Mouse (Mus musculus) midbrain, embryonic 10.5 days (tissue): ENCODE data around the gene Pigm. TPM values are rescaled to one million over a fixed set of nuclear protein-coding genes. Genes with fewer than 3 reads are reported as not detected.

Experiments
- DNase-seq: peaks from one replicate; pipeline ENCODE4 v3.0.0-alpha.2; 2017; ENCODE audit warnings: low spot score
- H3K27ac ChIP-seq: fragments of 300-500 bp; sonication (generic); replicated peaks from 2 replicates; pipeline ENCODE4 v1.5.1; 2016; ENCODE audit warnings: mild to moderate bottlenecking
- H3K27me3 ChIP-seq: fragments of 300-500 bp; sonication (generic); 2 replicates; pipeline ENCODE4 v1.6.1; 2016; ENCODE audit warnings: low read depth, mild to moderate bottlenecking; ENCODE audit not compliant: poor library complexity, severe bottlenecking
- H3K36me3 ChIP-seq: fragments of 300-500 bp; sonication (generic); 2 replicates; pipeline ENCODE4 v1.6.1; 2016; ENCODE audit warnings: mild to moderate bottlenecking, moderate library complexity
- H3K4me1 ChIP-seq: fragments of 300-500 bp; sonication (generic); 2 replicates; pipeline ENCODE4 v1.6.1; 2016
- H3K4me3 ChIP-seq: fragments of 300-500 bp; sonication (generic); 2 replicates; pipeline ENCODE4 v1.5.1; 2016; ENCODE audit warnings: mild to moderate bottlenecking, moderate library complexity
- H3K9me3 ChIP-seq: fragments of 300-500 bp; sonication (generic); replicated peaks from 2 replicates; pipeline ENCODE4 v1.6.1; 2016; ENCODE audit warnings: mild to moderate bottlenecking
- WGBS: fragments of 180-500 bp; shearing (Covaris S2); methylation state at CpG from one replicate; pipeline ENCODE4 v1.1.7; 2016; 5-methylcytosine and 5-hydroxymethylcytosine counted together
- polyA plus RNA-seq: library from polyadenylated mRNA; unstranded; fragments of >200 nt; fragmentation: Nextera tagmentation; extraction: Ambion mirVana; gene quantifications from 2 replicates; pipeline ENCODE4 v1.2.1, GENCODE M21; 2016

Pigm gene
- polyA plus RNA-seq, 1 experiment from 2014 or later, result 9.3 TPM

- H3K9me3 ChIP-seq, result no peaks in the 10 kb centered on the region
- H3K36me3 ChIP-seq, result no peaks in the 10 kb centered on the region
- peak within 1 kb of the TSS; percentile 76 for H3K27ac ChIP-seq
- peak within 1 kb of the TSS; percentile 68 for H3K4me3 ChIP-seq
- 1% methylated on average over 37 of the region's 38 CpGs for WGBS
- peak; percentile 90 for DNase-seq
- peaks cover 42% of the 10 kb centered on the region for H3K4me1 ChIP-seq
- H3K27me3 ChIP-seq, result peaks cover 69% of the 10 kb centered on the region
These were observed 35.5 kb upstream of the Pigm start, which contains the start of gene Kcnj10 for GRCm38 (mm10) chr1:172340729-172341321. Gene Kcnj10, plus strand, starts transcription at chr1:172341210.

GRCm38 (mm10) chr1:172341386-172341785 is 35.0 kb upstream of the Pigm start:
- H3K9me3 ChIP-seq, result no peaks in the 10 kb centered on the region
- no peaks in the 10 kb centered on the region for H3K36me3 ChIP-seq
- peaks cover 65% of the 10 kb centered on the region for H3K27me3 ChIP-seq
- WGBS, result 28% methylated on average over 10 of the region's 10 CpGs
- no peak for DNase-seq
- H3K27ac ChIP-seq, result peak overlapping the region; percentile 76
- H3K4me3 ChIP-seq, result peak overlapping the region; percentile 68
- H3K4me1 ChIP-seq, result peaks cover 42% of the 10 kb centered on the region

GRCm38 (mm10) chr1:172342729-172343128 is 33.6 kb upstream of the Pigm start:
- DNase-seq, result no peak
- Histone ChIP-seq H3K9me3 (no peaks in the 10 kb centered on the region), H3K36me3 (no peaks in the 10 kb centered on the region), H3K27ac (peak overlapping the region; percentile 52), H3K27me3 (peaks cover 69% of the 10 kb centered on the region), H3K4me3 (no peak overlapping the region; the same call in 1 of the 2 replicates), H3K4me1 (peaks cover 44% of the 10 kb centered on the region)
- WGBS, result 96% methylated on average over 3 of the region's 3 CpGs

- Histone ChIP-seq H3K27ac (peak overlapping the region; percentile 69), H3K36me3 (no peaks in the 10 kb centered on the region), H3K4me3 (no peak overlapping the region), H3K9me3 (no peaks in the 10 kb centered on the region), H3K4me1 (peaks cover 53% of the 10 kb centered on the region), H3K27me3 (peaks cover 58% of the 10 kb centered on the region)
- DNase-seq, result no peak
- 52% methylated on average over 3 of the region's 3 CpGs for WGBS
These were observed 32.4 kb upstream of the Pigm start for GRCm38 (mm10) chr1:172343914-172344313.

- H3K4me1 ChIP-seq, result peaks cover 62% of the 10 kb centered on the region
- H3K9me3 ChIP-seq, result no peaks in the 10 kb centered on the region
- H3K27me3 ChIP-seq, result peaks cover 51% of the 10 kb centered on the region
These were observed 31.5 kb upstream of the Pigm start for GRCm38 (mm10) chr1:172344820-172345219.

DNA sequence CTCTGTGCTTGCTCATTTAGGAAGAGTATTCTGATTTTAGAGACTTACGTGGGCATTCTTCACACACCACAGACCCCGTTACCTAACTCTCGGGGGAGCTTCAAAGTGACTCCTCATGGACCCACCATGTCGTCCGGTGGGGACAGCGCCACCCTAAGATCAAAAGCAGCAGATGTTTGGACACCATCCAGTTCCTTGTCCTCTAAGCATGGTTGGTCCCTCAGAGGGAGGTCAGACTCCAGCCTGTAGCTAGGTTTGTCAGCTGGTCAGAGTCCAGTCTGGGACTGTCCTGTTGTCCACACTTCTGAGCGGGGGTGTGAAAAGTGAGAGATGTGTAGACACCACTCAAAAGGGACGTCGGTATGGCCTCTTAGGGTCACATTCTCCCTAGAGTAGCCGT is 29.6 kb upstream of the Pigm start:
- WGBS, result 90% methylated on average over 10 of the region's 10 CpGs
- no peaks in the 10 kb centered on the region for H3K9me3 ChIP-seq
- peaks cover 65% of the 10 kb centered on the region for H3K4me1 ChIP-seq
- DNase-seq, result no peak
- H3K4me3 ChIP-seq, result no peak overlapping the region
- peaks cover 51% of the 10 kb centered on the region for H3K27me3 ChIP-seq
- peak overlapping the region; percentile 98 for H3K27ac ChIP-seq
- H3K36me3 ChIP-seq, result no peaks in the 10 kb centered on the region

More at GRCm38 (mm10) chr1:172344820-172345219, 31.5 kb upstream of the Pigm start:
- H3K27ac ChIP-seq, result no peak overlapping the region
- DNase-seq, result no peak
- no peaks in the 10 kb centered on the region for H3K36me3 ChIP-seq
- 88% methylated on average over 7 of the region's 7 CpGs for WGBS
- no peak overlapping the region for H3K4me3 ChIP-seq

GRCm38 (mm10) chr1:172347382-172347781 is 29.0 kb upstream of the Pigm start:
- Histone ChIP-seq H3K4me1 (peaks cover 66% of the 10 kb centered on the region), H3K36me3 (no peaks in the 10 kb centered on the region), H3K4me3 (no peak overlapping the region), H3K27me3 (peaks cover 51% of the 10 kb centered on the region), H3K9me3 (no peaks in the 10 kb centered on the region), H3K27ac (peak overlapping the region; percentile 98)
- DNase-seq, result no peak
- 91% methylated on average over 12 of the region's 12 CpGs for WGBS

GRCm38 (mm10) chr1:172349504-172349903 is 26.8 kb upstream of the Pigm start:
- no peak for DNase-seq
- Histone ChIP-seq H3K9me3 (no peaks in the 10 kb centered on the region), H3K27ac (peak overlapping the region; percentile 98), H3K4me3 (peak overlapping the region; percentile 41), H3K4me1 (peaks cover 71% of the 10 kb centered on the region), H3K27me3 (peaks cover 55% of the 10 kb centered on the region), H3K36me3 (no peaks in the 10 kb centered on the region)
- 41% methylated on average over 5 of the region's 5 CpGs for WGBS

DNA sequence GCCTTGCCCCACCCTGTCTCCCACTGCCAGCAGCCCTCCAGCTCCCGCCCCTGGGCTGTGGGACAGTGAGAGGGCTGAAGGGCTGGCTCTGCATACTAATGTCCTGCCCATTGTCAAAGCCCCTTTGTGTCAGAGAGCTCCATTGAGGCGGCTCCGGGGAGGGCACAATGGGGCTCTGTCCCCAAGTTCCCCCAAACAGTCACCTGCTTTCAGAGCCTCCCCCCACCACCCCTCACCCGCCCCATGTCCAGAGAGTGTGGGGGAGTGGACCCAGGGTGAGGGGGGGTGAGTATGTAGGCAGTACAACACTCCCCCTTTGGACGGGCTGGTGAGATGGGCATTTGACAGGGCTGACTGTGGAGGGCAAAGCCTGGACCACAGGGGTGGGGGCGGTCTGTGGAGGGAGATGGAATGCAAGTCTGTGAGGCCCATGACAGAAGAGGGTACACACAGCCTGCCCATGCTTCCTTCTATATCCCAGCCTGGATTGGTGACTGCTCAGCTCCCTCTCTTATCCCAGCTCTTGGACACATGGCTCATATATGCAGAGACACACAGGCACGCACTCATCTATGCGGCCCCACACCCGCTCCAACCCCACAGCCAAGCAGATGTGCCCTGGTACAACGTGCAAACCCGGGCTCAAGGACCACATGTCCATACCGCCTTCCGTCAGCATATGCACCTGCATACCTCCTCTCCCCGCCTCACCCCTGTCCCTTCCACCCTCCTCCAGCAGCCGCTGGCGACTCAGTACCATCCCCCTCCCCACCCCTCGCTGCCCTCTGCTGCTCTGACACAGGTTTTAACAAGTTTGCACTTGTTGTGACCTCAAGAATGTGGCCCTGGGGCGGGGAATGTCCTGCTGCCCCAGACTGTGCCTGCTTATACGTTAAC is 26.2 kb upstream of the Pigm start:
- no peaks in the 10 kb centered on the region for H3K9me3 ChIP-seq
- DNase-seq, result peak; percentile 91
- peaks cover 76% of the 10 kb centered on the region for H3K4me1 ChIP-seq
- WGBS, result 8% methylated on average over 19 of the region's 19 CpGs
- peaks cover 62% of the 10 kb centered on the region for H3K27me3 ChIP-seq
- no peaks in the 10 kb centered on the region for H3K36me3 ChIP-seq
- H3K27ac ChIP-seq, result peak overlapping the region; percentile 98
- peak overlapping the region; percentile 41 for H3K4me3 ChIP-seq

DNA sequence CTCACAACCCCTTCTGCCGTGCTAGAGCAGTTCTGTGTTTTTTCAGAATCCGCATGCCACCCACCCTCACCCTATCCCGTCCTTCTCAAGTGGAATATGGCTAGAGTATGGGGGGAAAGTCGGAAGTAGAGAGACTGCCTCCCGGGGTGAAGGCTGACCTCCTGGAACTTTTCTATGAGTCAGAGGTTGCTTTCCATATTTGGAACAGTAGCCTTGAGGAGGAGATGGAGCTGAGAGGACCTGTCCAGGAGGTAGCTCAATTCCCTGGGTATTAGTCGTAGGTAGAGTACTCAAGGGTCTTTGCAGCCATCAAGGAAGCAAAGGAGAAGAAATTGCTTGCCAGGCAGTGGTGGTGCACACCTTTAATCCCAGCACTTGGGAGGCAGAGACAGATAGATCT is 24.3 kb upstream of the Pigm start:
- H3K27ac ChIP-seq, result peak overlapping the region; percentile 98
- DNase-seq, result no peak
- peaks cover 94% of the 10 kb centered on the region for H3K4me1 ChIP-seq
- whole genome bisulfite sequencing, result 81% methylated on average over 6 of the region's 6 CpGs
- no peak overlapping the region for H3K4me3 ChIP-seq
- H3K36me3 ChIP-seq, result no peaks in the 10 kb centered on the region
- peaks cover 71% of the 10 kb centered on the region for H3K27me3 ChIP-seq
- no peaks in the 10 kb centered on the region for H3K9me3 ChIP-seq

DNA sequence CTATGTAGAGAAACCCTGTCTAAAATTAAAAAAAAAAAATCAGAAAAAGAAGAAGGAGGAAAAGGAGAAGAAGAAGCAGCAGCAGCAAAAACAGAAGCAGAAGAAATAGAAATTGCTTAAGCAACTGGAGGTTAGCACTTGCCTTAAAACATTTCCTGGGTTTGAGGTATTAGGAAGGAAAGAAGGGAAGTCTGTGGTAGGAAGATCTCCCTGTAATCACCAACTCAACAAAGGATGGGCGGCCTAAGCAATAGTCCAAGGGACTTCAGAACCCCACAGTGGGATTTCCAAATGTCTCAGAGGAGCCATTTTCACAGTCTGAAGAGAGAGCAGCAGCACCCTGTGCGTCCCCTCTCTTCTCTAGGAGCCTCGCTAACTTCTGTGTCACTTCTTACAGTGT is 23.9 kb upstream of the Pigm start:
- no peaks in the 10 kb centered on the region for H3K9me3 ChIP-seq
- H3K4me1 ChIP-seq, result peaks cover 91% of the 10 kb centered on the region
- DNase-seq, result no peak
- WGBS, result 86% methylated on average over 3 of the region's 3 CpGs
- peak overlapping the region; percentile 98 for H3K27ac ChIP-seq
- peaks cover 76% of the 10 kb centered on the region for H3K27me3 ChIP-seq
- no peaks in the 10 kb centered on the region for H3K36me3 ChIP-seq
- no peak overlapping the region for H3K4me3 ChIP-seq

- peaks cover 86% of the 10 kb centered on the region for H3K4me1 ChIP-seq
- 16% methylated on average over 3 of the region's 3 CpGs for WGBS
- DNase-seq, result no peak
These were observed 21.0 kb upstream of the Pigm start for GRCm38 (mm10) chr1:172355336-172355735.

DNA sequence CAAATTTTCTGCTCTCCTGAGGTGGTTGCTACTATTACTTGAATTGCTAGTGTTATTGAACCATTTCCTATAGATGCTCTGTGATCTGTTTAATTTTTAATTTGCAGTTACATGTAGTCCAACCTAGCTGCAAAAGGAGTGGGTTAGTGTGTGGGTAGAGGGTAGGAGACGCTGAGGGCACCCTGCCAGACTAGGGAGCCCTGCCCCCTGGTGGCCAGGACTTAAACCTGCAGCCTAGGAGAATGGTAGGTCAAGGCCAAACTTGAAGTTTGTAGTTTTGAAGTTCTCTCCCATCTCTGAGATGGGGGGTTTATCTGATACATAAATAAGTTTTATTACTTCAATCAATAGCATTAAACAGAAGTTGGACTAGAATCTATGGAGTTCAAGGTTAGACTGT is 18.8 kb upstream of the Pigm start:
- no peaks in the 10 kb centered on the region for H3K9me3 ChIP-seq
- H3K4me3 ChIP-seq, result no peak overlapping the region
- DNase-seq, result peak; percentile 49
- H3K36me3 ChIP-seq, result no peaks in the 10 kb centered on the region
- H3K27ac ChIP-seq, result no peak overlapping the region
- 3% methylated on average over 1 of the region's 1 CpGs for WGBS
- peaks cover 96% of the 10 kb centered on the region for H3K27me3 ChIP-seq
- H3K4me1 ChIP-seq, result peaks cover 66% of the 10 kb centered on the region

More at GRCm38 (mm10) chr1:172355336-172355735, 21.0 kb upstream of the Pigm start:
- H3K9me3 ChIP-seq, result no peaks in the 10 kb centered on the region
- H3K27me3 ChIP-seq, result peaks cover 97% of the 10 kb centered on the region
- H3K27ac ChIP-seq, result peak overlapping the region; percentile 98
- H3K36me3 ChIP-seq, result no peaks in the 10 kb centered on the region
- H3K4me3 ChIP-seq, result no peak overlapping the region
